Mouse (Mus musculus): ENCODE results near the gene Scn2a. TPM values are rescaled to one million over a fixed set of nuclear protein-coding genes. Genes with fewer than 3 reads are reported as not detected.
A peak's percentile ranks its signal among the peaks of the same experiment; 100 is the strongest.

The Scn2a gene
- 0.85 and 1.9 TPM in 2 replicates for total RNA-seq (2021)
- long read RNA-seq, experiment 1, result 0 reads
- long read RNA-seq, experiment 2, result 0 reads

DNA sequence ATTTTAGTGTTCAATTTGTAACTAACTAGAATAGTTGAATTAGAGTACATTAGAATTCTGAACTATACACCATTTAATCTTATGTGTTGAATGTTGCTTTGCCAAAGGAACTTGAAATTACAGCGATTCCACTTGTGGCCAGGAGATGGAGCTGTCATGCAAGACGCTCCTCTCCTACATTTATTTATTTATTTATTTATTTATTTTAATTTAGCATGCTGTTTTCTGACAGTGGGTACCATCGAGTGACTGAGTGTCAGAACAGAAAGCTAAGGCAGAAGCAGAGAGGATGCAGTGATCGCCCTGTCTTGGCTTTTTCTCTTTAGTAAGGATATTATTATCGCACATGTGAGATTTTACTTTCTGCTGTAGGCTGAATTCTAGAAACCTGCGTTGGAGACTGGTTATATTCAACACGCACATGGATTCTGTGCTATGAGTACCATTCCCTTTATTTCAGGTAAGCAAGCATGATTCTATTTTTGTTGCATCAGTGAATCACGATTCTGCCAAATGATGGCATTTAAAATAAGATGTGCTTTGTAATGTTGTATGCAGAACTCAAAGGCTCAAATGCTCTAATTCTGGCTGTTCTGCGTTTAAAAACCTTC, at the start of gene Scn2a:
Gene Scn2a, plus strand, starts transcription at position 216 of the 611 bp plus-strand sequence.
- DNase-seq, result peak; percentile 46

DNA sequence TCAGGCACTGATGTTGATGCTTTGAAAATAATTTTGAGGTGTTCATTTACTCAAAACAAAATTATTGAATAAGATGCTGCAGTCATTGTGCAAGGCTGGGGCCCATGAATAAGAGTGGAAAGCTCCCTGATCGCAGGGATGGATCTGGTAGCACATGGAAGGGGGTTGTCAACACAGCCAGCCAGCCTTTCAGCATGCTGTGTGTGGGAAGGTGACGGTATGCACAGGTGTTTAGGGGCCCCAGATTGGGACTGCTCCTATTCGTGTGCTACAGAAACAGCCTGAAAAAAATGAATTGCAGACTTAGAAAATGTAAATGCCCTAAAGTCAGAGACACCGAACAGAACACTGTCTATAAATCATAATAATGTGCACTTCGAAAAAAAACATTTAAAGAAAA, 32.9 kb upstream of the Scn2a start:
- no peak for DNase-seq

DNA sequence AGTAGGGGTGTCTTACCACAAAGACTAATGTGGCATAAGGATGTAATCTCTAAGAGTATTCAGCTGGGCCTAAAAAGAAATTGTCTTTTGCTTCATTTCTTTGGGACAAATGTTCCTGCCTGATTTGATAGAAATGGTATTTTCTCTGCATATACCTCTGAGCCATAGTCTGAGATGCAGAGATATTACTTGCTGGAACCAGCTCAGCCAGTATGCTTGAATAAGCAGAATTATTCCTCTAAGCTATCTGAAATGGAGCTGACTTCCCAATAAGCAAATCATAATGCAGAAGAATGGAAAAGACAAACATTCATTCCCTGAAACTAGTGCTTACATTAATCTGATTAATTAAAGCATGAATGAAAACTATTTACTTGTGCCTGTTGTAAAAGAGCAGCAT, 12.8 kb upstream of the Scn2a start:
- no peak for DNase-seq

DNA sequence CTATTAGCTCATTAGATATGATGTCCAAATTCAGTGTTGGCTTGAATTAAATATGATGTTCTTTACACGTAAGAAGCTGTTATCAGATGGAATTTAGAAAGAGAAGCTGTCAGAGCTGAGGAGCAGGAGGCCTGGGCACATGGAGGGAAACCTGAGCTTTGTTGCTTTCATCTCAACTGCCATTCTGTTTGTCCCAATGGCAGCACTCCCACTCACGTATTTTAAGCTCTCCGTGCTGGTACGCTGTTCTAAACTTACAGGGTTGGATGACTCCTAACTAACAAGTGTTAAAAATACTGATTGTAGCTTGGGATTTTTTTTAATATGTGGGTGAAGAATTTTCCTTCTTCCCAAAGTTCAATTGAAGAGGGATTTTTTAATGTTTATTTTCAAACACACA, 8.7 kb upstream of the Scn2a start:
- no peak for DNase-seq

DNA sequence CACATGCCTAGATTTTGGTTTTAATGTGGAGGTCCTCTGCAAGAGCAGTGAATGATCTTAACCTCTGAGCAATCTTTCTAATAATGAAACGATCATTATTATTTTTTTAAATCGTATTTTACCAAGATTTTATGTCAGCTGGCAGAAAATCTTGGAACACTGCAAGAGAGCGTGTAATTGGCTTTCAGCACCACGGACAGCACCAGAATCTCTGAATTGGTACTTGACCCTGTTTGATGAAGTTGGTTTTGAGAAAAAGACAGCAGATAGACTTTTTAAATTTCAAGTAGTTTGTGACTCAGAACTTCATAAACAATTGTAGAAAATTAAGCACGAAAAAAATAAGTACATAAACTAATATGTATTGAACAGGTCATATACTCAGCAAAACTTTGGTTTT, 790 bp upstream of the Scn2a start:
- peak; percentile 62 for DNase-seq

DNA sequence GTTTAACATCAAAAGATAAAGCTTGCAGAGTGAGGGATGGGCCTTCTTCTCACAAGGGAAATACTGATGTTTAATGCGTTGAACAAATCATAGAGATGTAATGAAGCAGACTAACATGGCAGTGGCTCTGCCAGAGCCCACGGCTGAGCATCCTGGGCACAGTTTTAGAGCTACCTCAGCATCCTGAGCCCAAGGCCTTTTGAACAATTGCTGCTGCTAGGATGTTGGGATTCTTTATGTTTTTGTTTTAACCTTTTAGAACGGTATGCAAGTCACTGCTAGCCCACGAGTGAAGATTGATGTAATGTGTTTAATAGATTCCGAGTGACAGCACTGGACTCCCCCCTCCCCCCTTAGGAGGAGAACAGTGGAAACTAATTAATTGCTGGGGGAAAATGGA, 683 bp downstream of the Scn2a start:
- DNase-seq, result no peak

DNA sequence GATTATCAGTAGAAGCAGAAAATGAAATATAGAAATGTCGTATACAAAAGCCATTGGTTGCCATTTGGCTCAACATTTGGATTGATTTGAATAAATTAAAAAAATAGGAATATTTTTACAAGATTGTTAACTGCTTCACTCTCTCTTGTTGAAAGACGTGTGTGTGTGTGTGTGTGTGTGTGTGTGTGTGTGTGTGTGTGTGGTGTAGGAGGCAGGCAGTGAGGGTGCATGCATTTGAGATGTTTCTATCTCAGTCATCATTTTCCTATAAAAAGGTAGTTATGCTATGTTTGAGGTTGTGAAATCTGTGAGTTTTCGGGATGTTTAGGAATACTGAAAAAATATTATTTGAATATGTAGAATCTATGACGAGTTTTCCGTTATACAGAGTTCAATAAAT, 1.3 kb downstream of the Scn2a start:
- no peak for DNase-seq

DNA sequence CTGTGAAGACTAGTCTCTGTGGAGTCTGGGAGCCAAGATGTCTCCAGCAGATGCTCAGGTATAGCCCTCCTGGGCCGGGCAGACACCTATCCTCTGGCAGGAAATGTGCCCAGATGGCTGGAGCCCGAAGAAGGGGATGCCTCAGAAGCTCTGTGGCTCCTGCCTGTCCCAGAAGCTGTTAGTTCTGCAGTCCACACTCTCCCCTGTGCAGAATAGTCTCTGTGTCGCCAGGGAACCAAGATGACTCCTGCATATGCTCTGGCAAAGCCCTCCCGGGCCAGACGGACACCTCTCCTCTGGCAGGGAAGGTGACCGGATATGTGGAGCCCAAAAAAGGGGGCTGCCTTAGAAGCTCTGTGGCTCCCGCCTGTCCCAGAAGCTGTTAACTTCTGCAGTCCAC, 32.1 kb downstream of the Scn2a start:
- no peak for DNase-seq

DNA sequence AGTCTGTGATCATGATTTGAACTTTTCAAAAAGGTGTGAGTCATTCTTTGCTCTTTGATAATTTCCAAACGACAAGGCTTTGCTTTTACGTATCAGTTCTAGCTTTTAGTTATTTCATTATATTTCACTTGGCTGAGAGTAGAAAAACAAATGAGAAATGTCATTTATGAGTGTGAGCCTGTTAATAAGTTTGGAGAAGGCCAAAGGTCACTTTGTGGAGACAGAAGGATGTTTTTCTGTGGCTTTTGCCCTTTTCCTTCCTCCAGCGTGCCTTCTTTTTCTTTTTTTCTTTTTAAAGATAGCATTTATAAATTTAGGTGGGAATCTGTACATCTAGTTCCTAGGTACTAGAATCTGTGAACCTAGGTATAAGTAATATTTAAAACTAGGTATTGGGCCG, 36.5 kb downstream of the Scn2a start:
- DNase-seq, result no peak

DNA sequence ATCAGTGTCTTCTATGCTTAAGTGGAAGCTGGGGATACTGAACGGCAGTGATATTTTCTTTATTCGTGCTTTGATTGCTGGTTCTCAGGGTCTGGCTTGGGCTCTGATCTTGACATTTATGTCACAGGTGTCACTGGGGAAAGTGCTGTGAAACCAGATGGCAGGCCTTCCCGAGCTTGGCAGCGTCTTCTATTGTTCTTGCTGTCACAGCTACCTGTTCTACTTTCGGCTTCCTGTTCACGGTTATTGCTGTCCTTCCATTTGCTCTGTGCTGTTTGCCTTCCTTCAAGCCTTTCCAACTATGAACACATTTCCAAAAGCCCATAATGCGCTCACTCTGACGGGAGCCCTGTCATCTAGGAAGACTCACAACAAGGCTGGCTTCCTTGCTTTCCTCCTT, 37.9 kb downstream of the Scn2a start:
- DNase-seq, result no peak

DNA sequence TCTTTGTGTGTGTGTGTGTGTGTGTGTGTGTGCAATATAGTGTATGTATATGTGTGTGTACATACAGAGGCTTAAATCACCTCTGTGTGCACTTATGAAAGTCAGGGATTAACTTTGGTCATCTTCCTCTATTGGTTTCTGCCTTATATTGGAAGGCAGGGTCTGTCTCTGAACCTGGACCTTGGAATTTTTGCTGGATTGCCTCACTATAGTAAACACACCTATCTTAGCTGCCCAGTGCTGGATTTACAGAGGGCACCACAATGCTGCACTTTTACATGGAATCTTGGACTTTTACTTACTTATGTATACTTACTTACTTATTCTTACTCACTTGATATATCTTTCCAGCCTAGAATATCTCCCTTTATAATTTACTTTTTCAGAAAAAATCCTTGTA, 43.3 kb downstream of the Scn2a start:
- DNase-seq, result no peak

DNA sequence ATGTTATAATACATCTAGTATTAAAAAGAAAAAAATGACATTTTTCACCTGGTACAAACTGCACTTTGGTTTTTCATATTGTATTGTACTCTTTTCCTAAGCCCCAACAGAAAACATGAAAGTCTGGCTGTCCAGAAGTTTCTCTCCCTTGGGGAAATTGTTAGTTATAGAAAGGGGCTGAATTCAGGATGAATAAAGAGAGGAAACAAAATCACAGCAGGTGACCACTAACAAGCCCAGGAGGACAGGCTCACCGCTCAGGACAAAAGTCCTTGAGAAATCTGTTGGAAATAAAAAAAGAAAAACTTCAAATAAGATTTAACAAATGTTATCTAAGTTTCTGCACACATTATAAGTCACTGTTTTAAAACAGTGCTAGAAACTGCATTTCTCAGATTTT, 43.9 kb downstream of the Scn2a start:
- no peak for DNase-seq

DNA sequence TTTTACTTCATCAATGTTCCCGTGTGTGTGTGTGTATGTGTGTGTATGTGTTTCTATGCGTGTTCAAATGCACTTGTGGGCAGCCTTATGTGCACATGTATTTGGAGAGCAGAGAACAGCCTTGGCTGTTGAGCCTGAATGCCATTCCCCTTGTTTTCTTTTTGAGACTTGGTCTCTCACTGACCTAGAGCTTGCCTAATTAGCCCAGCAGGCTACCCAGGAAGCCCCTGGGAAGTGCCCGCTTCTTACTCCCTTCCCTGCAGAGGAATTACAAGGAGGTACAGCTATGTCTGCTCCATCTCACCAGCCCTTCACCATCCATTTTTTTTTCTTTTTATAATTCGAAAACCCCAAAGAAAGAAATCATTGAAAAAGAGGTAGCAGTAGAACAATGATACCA, 44.6 kb downstream of the Scn2a start:
- DNase-seq, result no peak

DNA sequence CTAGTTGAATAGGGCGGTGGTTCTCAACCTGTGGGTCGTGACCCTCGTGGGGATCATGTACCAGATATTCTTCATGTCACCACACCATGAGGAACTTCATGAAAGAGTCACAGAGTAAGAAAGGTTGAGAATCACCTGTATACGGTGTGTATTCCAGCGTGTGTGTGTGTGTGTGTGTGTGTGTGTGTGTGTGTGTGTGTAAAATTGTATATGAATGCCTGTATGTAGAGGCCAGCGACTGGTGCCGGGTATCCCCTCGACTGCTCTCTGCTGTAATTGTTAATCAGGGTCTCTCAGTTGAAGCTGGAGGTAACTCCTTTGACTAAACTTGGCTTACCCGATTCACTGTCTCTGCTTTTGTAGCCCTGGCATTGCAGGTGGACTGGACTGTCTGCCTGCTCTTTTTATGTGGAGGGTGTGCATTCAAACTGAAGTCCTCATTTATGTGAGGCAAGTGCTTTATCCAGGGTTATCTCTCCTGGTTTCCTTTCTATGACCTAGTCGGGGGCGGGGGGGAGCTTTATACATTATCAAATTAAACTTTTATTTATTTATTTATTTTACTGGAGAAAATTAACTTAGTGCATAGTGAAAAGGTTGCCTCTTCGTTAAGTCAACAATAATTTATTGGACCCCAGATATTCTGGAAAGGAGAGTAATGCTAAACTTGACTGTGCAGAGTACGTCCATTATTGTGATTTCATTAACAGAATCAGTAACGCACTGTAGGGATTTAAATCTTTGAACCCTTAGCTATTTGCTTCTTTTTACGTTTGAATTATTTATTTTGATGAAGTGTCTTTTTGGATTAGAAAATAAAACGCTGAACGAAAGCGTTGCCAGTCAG, 47.2 kb downstream of the Scn2a start:
- no peak for DNase-seq

DNA sequence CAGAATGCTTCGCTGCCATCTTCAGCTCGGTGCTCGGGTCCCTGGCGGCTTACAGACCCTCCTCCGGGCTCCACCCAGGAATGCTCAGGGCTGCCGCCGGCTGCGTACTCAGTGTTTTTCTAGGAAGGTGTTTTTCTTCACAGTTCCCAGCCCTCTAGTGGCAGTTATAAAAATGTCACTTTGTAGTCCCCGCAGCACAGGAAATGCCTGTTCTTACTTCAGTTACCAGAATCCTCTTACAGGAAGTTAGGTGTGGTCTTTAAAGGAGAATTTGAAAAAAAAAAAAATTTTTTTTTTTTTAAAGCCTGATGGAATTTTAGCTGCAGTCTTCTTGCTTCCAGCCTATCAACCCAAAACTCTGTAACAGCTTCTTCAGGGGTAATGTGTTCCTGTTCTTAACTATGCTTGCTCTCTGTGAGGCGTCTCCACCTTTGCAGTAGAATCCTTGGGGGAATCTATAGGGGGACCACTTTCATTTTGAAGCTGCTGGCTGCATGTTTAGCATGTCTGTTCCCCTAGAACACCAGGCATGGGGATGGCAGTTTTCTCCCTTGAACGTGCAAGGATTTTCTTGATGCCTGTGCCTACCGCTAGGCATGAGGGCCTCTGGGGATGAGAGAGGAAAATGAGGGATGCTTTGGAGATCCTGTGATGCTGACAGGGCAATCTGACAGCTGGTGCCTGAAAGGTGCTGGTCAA, 48.0 kb downstream of the Scn2a start:
- DNase-seq, result peak; percentile 66

DNA sequence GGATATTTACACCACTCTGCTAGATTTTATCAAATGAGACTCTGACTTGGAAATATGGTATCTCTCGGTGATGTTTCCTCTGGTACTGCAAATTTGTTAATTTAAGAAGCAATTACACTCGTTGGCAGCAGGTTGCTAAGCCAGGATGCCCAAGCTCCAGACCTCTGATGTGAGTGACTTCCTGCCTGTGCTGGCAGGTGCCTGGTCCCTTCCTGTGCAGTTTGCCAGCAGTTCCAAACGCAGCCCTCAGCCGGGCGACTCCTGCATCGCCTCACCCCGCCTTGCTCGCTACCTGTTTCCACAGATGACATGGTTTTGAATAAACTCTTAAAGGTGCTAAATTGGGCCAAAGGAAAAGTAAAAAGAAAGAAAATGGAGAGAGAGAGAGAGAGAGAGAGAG, 49.0 kb downstream of the Scn2a start:
- no peak for DNase-seq

DNA sequence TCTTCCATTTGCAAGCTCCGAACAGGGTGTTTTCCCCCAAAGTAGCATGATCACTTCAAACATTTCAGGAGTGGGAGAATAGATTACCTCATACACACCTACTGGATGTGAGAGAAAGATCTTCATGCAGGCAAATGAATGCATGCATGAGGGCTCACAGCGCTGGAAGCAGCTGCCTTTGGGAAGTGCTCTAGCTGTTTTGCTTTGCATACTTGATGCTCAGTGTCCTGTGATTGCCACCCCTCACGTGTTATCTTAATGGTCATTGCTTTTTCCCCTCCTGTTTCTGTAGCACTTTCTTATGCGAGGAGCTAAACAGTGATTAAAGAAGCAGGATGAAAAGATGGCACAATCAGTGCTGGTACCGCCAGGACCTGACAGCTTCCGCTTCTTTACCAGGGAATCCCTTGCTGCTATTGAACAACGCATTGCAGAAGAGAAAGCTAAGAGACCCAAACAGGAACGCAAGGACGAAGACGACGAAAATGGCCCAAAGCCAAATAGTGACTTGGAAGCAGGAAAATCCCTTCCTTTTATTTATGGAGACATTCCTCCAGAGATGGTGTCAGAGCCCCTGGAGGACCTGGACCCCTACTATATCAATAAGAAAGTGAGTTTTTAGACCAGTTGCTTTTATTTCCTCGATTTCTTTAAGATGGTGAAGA, 49.7 kb downstream of the Scn2a start:
- no peak for DNase-seq

DNA sequence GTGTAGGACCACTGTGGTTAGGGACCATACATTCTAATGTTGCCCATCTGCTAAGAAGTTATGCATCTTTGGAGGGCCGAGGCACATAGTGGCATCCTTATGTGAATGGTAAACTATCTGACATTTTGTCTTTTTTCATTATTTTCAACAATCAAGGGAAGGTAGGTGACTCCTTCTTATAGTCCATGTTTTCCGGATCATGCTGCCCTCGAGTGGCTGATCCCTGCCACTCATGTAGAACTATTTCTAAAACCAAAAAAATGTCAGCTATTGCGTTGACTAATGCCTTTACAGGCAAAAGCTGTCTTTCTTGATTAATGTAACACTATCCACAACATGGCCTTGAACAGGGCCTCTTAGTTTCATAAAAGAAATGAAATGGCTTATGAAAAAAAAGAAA, 59.0 kb downstream of the Scn2a start:
- no peak for DNase-seq

DNA sequence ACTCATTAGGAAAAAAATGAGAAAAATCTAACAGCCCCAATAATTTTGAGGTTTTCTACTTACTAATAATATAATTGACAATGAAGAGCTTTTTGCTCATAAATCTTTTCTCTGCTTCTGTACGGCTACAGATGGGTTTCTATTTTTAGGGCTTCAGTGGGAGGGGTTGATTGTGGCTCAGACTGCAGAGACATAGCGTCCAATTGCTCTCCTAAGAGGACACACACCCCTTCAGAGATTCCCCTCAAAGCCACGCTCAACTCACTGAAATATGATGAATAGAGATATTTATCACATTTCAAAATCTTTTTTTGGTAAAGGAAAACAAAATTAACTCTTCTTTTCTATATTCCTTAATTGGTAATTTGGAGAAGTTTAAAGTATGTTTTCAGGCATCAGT, 64.6 kb downstream of the Scn2a start:
- DNase-seq, result no peak

DNA sequence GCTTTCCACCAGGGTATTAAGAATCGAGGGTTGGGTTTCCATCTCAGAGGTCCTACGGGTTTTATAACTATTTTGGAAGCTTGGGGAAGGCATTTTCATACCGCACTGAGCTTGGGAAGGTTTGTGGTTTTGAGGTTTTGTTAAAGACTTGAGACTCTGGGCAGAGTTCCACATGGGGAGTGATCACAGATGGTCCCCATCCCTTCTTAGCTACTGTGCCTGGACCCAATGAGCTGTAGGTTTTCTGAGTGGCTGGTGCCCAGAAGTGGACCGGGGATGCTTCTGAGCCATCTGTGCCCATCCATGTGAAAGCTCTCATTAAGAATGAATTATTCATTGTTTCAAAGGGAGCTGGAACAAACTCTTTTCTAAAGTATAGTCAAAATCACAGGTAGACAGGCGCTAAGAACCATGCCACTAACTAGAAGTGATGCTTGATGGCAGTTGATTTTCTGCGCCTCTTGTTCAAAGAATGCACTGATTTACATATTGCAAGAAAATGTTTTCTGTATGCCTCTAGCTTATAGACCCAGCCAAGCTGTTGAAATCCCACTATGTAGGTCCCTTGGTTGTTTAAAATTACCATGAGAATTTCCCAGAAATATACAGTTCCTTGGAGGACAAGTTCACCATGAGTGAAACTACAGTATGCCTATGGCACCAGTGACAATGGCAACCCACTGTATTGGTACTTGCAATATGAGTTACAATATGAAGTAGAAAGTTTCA, 70.0 kb downstream of the Scn2a start:
- no peak for DNase-seq

DNA sequence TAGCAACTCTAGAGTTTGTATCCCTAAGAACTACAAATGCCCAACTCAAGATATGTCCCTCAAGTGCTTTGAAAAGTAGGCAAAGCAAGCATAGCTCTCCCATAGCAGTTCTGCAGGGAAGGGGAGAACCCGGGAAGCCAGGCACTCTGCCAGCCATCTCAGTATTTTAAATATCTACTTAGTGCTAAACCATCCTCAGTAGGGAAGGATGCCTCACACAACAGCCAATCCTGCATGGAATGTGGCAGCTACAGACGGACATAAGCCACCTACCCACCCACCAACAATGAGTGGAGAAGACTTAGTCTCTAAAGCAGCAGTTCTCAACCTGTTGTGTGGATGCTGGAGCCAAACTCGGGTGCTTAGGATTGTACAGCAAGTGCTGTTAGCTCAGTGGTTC, 73.9 kb downstream of the Scn2a start:
- no peak for DNase-seq

DNA sequence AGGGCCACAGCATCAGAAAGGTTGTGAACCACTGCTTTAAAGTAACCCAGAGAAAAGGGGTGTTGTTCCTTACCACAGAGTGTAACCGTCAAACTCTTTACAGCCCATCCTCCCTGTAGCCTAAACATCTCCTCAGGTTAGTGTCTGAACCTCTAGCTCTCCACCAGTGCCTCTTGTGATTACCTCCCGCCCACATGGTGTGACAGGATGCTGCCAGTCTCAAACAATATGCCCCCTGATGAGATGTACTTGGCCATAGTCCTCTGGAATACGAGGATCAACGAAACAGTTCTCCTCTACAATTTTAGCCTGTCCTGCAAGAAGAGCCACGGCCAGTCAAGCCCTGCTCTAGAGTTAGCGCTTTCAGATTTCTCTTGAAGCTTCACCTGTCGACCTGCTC, 74.5 kb downstream of the Scn2a start:
- DNase-seq, result no peak
